Mouse (Mus musculus) heart, postnatal 0 days (tissue): ENCODE data around the gene Sult1a1. TPM values are rescaled to one million over a fixed set of nuclear protein-coding genes. Genes with fewer than 3 reads are reported as not detected.

Source experiments
- ATAC-seq: fragments of 200-750 bp; cut with Nextera tagmentation; 2 replicates; pipeline ENCODE4 v1.8.0; 2017; ENCODE audit warnings: low read depth, moderate number of reproducible peaks, moderate library complexity; ENCODE audit not compliant: insufficient read depth
- DNase-seq: peaks from one replicate; pipeline ENCODE4 v3.0.0-alpha.2; 2016; ENCODE audit warnings: low spot score
- H3K27ac ChIP-seq: fragments of 300-500 bp; sonication (generic); 2 replicates; pipeline ENCODE4 v1.5.1; 2014; ENCODE audit warnings: low read depth, mild to moderate bottlenecking
- H3K27me3 ChIP-seq: fragments of 300-500 bp; sonication (generic); 2 replicates; pipeline ENCODE4 v1.6.1; 2014; ENCODE audit warnings: low read length, mixed read lengths; ENCODE audit not compliant: control insufficient read depth, insufficient read depth
- H3K36me3 ChIP-seq: fragments of 300-500 bp; sonication (generic); replicated peaks from 2 replicates; pipeline ENCODE4 v1.6.1; 2014; ENCODE audit warnings: low read length, mixed read lengths; ENCODE audit not compliant: control insufficient read depth, insufficient read depth
- H3K4me1 ChIP-seq: fragments of 300-500 bp; sonication (generic); 2 replicates; pipeline ENCODE4 v1.6.1; 2014; ENCODE audit warnings: antibody characterized with exemption; ENCODE audit not compliant: control insufficient read depth, insufficient read depth
- H3K4me2 ChIP-seq: fragments of 300-500 bp; sonication (generic); 2 replicates; pipeline ENCODE4 v1.6.1; 2014; ENCODE audit warnings: low read depth, mild to moderate bottlenecking, low read length, moderate library complexity
- H3K4me3 ChIP-seq: fragments of 300-500 bp; sonication (generic); 2 replicates; pipeline ENCODE4 v1.5.1; 2014; ENCODE audit warnings: low read depth, low read length
- H3K9ac ChIP-seq: fragments of 300-500 bp; sonication (generic); replicated peaks from 2 replicates; pipeline ENCODE4 v1.6.1; 2014; ENCODE audit warnings: low read depth, low read length, mixed read lengths
- H3K9me3 ChIP-seq: fragments of 300-500 bp; sonication (generic); replicated peaks from 2 replicates; pipeline ENCODE4 v1.6.1; 2016; ENCODE audit warnings: low read length; ENCODE audit not compliant: control insufficient read depth
- CTCF ChIP-seq: IDR thresholded peaks from 2 replicates; pipeline ENCODE4 v1.5.1; 2016; ENCODE audit warnings: antibody characterized with exemption, control low read depth, low read depth
- EP300 ChIP-seq: IDR thresholded peaks from 2 replicates; pipeline ENCODE4 v1.6.1; 2016; ENCODE audit warnings: antibody characterized with exemption, low read depth
- WGBS: fragments of 180-500 bp; shearing (Covaris S2); extraction: QIAGEN DNeasy Blood & Tissue Kit; methylation state at CpG from one replicate; pipeline ENCODE4 v1.1.7; 2014; 5-methylcytosine and 5-hydroxymethylcytosine counted together
- polyA plus RNA-seq: library from polyadenylated mRNA; unstranded; fragments of >200 nt; fragmentation: Nextera tagmentation; extraction: Ambion mirVana; gene quantifications from 2 replicates; pipeline ENCODE4 v1.2.1, GENCODE M21; 2015
- total RNA-seq: library from RNA; depleted of rRNA; stranded (reverse); fragments of >200 nt; gene quantifications from 2 replicates; pipeline ENCODE4 v1.2.3, GENCODE M21; 2014; ENCODE audit warnings: low replicate concordance

The Sult1a1 gene
- total and polyA plus RNA-seq, 2 experiments from 2014 or later, result 24.8 to 64.2 TPM

DNA sequence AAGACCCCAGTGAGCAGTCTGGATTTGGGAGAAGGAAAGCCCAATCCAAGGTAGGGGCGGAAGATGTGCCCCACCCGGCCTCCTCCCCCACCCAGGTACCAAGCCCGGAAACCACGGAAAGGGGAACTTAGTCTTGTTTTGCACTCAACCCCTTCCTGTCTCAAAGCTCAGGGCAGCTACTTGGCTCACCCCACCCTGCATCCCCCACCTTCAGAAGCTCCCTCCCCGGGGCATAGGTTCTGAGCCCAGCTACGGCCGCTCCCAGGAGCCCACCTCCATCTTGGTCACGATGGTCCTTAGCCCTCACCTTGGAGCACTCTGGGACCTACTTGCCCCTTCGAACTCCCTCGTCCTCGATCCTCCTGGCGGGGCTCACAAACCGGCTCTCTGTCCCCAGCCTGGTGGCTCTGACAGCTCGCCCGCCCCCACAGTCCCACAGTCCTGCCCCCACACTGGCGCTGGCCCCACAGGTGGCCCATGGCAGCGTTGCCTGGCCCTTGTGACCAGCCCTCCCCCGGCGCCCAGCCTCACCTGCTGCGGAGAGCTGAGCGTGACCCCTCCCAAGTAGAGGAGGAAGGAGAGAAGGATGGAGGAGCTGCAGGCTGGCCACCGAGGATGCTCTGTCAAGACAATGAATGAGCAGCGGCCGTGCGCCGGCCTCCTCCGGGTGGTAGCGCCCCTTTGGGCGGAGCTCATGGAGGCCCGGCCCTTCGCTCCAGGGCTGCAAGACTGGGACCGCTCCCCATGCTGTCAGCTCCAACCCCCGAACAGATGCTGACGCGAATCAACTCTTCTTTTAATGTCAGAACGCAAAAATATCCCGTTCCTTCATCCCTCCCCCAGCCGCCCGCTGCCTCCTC lies 28.1 kb upstream of the Sult1a1 start:
- peak overlapping the region; percentile 26; the same call in 1 of the 2 replicates for H3K27ac ChIP-seq
- no peak for ATAC-seq

DNA sequence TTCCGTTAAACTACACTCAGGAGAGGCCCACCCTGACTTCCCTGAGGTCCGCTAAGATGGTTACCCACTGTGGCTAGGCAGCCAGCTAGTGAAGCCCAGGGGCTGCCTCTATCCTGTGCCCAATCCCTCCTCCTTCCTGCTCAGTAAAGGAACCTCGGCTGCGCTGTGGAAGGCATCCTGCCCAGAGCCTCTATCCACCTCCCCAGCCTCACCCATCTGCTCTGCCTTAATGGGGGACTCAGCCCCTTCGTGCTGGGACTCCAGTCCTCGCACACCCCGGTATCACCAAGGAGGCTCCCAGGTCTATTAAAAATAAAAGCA lies 27.5 kb upstream of the Sult1a1 start:
- Histone ChIP-seq H3K27me3 (peaks cover 38% of the 10 kb centered on the region), H3K4me3 (peak overlapping the region; percentile 48), H3K9ac (no peak overlapping the region; the same call in 1 of the 2 replicates), H3K27ac (no peak overlapping the region; the same call in 1 of the 2 replicates), H3K9me3 (no peaks in the 10 kb centered on the region), H3K4me1 (peaks cover 9% of the 10 kb centered on the region; the same call in 1 of the 2 replicates), H3K4me2 (no peak overlapping the region), H3K36me3 (no peaks in the 10 kb centered on the region)
- ATAC-seq (no peak), DNase-seq (no peak)
- 13% methylated on average over 7 of the region's 7 CpGs for WGBS
- TF ChIP-seq EP300, result no peak

More for the DNA sequence above, 28.1 kb upstream of the Sult1a1 start:
- no peaks in the 10 kb centered on the region for H3K36me3 ChIP-seq
- peak overlapping the region; percentile 51 for H3K4me2 ChIP-seq
- H3K4me1 ChIP-seq, result peaks cover 9% of the 10 kb centered on the region; the same call in 1 of the 2 replicates
- TF ChIP-seq EP300 (no peak), CTCF (no peak)
- WGBS, result 2% methylated on average over 39 of the region's 39 CpGs
- peaks cover 38% of the 10 kb centered on the region for H3K27me3 ChIP-seq
- no peak overlapping the region; the same call in 1 of the 2 replicates for H3K9ac ChIP-seq
- no peaks in the 10 kb centered on the region for H3K9me3 ChIP-seq
- H3K4me3 ChIP-seq, result peak overlapping the region; percentile 48
- DNase-seq, result peak; percentile 36

DNA sequence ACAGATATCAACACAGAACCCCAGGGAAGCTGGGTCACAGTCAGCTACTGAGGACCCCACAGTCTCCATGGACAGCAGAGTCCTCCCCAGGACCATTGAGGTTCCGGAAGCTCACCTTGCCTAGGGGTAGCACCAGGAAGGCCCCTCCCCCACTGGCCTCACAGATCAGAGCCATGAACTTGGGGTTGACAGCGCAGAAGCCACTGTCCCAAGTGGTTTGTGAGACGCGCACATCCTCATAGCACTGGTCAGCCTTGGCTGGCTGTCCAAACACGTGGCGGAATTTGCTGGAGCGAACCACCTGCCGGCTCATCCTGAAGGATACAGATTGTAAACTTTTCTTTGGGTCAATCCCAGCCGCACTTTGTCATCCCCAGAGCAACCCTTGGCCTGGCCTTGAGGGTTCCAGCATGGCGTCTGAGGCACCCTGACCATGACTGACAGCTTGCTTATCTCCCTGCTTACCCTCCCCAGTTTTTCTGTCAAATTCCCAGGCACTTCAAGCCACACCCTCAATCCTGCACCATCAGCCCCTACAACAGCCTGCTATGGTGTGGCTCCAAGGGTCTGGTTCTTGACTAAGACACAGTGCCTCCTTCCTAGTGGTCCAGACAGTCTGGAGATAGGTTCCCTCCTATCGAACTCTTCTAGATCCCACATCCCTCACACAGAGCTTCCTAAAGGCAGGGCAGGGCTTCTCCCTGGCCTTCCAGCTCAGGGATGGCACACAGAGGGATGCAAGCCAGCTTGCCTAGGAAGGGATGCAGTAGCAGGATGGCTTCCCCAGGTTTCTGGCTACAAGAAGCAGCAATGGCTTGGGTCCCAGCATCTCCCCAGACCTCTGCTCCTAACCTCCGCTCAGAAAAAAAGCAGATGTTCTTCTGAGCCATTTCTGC lies 26.9 kb upstream of the Sult1a1 start:
- Histone ChIP-seq H3K4me3 (peak overlapping the region; percentile 48; the same call in 1 of the 2 replicates), H3K27ac (peak overlapping the region; percentile 6; the same call in 1 of the 2 replicates), H3K36me3 (no peaks in the 10 kb centered on the region), H3K9ac (no peak overlapping the region; the same call in 1 of the 2 replicates), H3K9me3 (no peaks in the 10 kb centered on the region), H3K4me2 (peak overlapping the region; percentile 30; the same call in 1 of the 2 replicates), H3K27me3 (peaks cover 38% of the 10 kb centered on the region), H3K4me1 (peaks cover 9% of the 10 kb centered on the region; the same call in 1 of the 2 replicates)
- DNase-seq, result no peak
- WGBS, result 72% methylated on average over 12 of the region's 12 CpGs
- ATAC-seq, result no peak
- no peak for TF ChIP-seq EP300
- TF ChIP-seq CTCF, result no peak

DNA sequence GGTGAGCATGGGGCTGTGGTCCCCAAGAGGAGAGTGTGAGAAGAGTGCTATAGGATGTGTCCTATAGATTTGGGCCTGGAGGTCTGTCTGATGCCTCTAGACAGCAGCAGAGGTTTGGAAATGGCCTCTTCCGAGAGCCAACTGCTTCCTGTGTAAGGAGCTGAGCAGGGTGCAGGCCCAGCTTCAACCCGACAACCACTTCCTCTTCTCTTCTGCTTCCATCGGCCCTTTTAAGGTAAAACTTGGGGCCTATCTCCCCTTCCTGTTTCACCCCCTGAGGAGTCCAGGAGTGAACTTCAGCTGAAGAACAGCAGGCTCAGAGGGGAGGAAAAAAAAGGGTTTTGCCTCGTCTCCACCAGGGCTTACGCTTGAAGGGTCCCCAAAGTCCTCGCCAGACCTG lies 26.1 kb upstream of the Sult1a1 start:
- no peak for ATAC-seq
- DNase-seq, result no peak
- 60% methylated on average over 6 of the region's 6 CpGs for WGBS

More for the DNA sequence above, 26.1 kb upstream of the Sult1a1 start:
- H3K9me3 ChIP-seq, result no peaks in the 10 kb centered on the region
- no peak overlapping the region for H3K9ac ChIP-seq
- H3K27ac ChIP-seq, result peak overlapping the region; percentile 28; the same call in 1 of the 2 replicates
- H3K4me2 ChIP-seq, result peak overlapping the region; percentile 42; the same call in 1 of the 2 replicates
- TF ChIP-seq CTCF (no peak), EP300 (no peak)
- peak overlapping the region; percentile 48; the same call in 1 of the 2 replicates for H3K4me3 ChIP-seq
- peaks cover 38% of the 10 kb centered on the region for H3K27me3 ChIP-seq
- H3K4me1 ChIP-seq, result peaks cover 9% of the 10 kb centered on the region; the same call in 1 of the 2 replicates
- no peaks in the 10 kb centered on the region for H3K36me3 ChIP-seq
